Mouse (Mus musculus): Measurements from ENCODE around the gene Hoxd11. TPM values are rescaled to one million over a fixed set of nuclear protein-coding genes. Genes with fewer than 3 reads are reported as not detected.

Hoxd11 gene
- polyA plus RNA-seq, 1 experiment, result not detected

DNA sequence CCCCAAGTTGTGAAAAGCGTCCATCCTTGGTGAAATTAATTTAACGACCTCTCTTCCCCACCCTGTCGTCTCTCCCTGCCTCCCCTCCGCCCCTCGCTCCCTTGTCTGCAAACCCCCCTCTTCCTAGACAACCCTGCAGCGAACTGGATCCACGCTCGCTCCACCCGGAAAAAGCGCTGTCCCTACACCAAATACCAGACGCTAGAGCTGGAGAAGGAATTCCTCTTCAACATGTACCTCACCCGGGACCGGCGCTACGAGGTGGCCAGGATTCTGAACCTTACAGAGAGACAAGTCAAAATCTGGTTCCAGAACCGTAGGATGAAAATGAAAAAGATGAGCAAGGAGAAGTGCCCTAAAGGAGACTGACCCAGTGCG, 19.7 kb downstream of the Hoxd11 start:
- Histone ChIP-seq H3K27me3 (ENCODE audit: control insufficient read depth, insufficient read depth, low read length, poor library complexity, severe bottlenecking) (peaks cover 56% of the 10 kb centered on the region), H3K36me3 (ENCODE audit: control insufficient read depth, insufficient read depth, low read length, poor library complexity, severe bottlenecking) (no peaks in the 10 kb centered on the region), H3K9ac (ENCODE audit: low read depth, poor library complexity, severe bottlenecking) (no peak overlapping the region), H3K4me1 (ENCODE audit: control insufficient read depth, insufficient read depth, low read length) (no peaks in the 10 kb centered on the region), H3K27ac (ENCODE audit: insufficient read depth, low read length) (no peak overlapping the region), H3K4me3 (ENCODE audit: low read depth, low read length) (no peak overlapping the region), H3K9me3 (replicated peaks; ENCODE audit: control insufficient read depth, insufficient read depth, low read length, poor library complexity, severe bottlenecking) (no peaks in the 10 kb centered on the region)
- no peak for TF ChIP-seq POLR2A (IDR thresholded peaks at IDR 0.05; ENCODE audit: insufficient read depth, low read length)
- no peak for TF ChIP-seq CTCF (IDR thresholded peaks at IDR 0.05; ENCODE audit: low read depth, low read length)
- TF ChIP-seq EP300 (IDR thresholded peaks at IDR 0.05; ENCODE audit: insufficient read depth, low read depth, low read length), result no peak

DNA sequence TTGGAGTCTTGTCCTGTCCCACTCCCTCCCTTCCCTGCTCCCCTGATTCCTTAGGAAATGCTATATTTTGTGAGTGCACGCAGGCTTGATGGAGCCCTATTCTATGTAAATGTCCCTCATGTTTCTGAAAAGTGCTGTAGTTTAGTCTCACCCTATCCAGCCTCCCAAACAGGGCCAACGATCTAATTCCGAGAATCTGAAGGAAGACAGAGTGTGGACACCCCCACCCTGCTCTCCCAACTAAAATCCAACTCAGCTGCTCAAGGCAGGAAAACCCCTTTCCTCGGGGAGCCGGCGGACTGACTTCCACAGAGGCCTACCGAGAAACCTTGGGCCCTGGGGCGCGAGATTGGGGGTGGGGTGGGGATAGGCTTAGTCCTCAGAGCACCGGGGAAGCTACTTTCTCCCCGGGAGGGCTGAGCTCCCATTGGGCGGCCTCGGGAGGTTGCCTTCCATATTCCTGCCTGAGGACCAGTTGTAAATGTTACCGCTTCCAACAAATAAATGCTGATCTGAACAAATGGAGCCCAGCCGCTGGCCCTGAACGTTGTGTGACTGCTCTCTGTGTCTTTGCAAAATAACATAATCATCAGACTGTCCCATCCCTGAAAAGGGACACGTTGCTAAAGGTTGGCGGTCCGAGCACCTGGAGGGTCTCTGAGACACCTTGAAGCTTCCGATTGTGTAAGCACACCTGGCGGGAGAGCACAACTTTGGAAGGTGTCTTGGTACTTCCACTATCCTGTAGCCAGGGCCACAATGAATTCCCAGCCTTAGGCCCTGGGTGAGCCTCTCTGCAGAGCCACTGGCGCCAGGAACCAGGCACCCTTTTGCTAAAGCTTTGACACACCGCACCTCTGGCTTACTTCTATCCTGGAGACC, 20.5 kb downstream of the Hoxd11 start:
- no peaks in the 10 kb centered on the region for H3K36me3 ChIP-seq (ENCODE audit: control insufficient read depth, insufficient read depth, low read length, poor library complexity, severe bottlenecking)
- no peaks in the 10 kb centered on the region for H3K9me3 ChIP-seq (replicated peaks; ENCODE audit: control insufficient read depth, insufficient read depth, low read length, poor library complexity, severe bottlenecking)
- H3K9ac ChIP-seq (ENCODE audit: low read depth, poor library complexity, severe bottlenecking), result no peak overlapping the region
- no peak overlapping the region for H3K27ac ChIP-seq (ENCODE audit: insufficient read depth, low read length)
- no peaks in the 10 kb centered on the region for H3K4me1 ChIP-seq (ENCODE audit: control insufficient read depth, insufficient read depth, low read length)
- no peak overlapping the region for H3K4me3 ChIP-seq (ENCODE audit: low read depth, low read length)
- no peak for TF ChIP-seq POLR2A (IDR thresholded peaks at IDR 0.05; ENCODE audit: insufficient read depth, low read length)
- no peak for TF ChIP-seq EP300 (IDR thresholded peaks at IDR 0.05; ENCODE audit: insufficient read depth, low read depth, low read length)
- no peak for TF ChIP-seq CTCF (IDR thresholded peaks at IDR 0.05; ENCODE audit: low read depth, low read length)
- peaks cover 64% of the 10 kb centered on the region for H3K27me3 ChIP-seq (ENCODE audit: control insufficient read depth, insufficient read depth, low read length, poor library complexity, severe bottlenecking)

DNA sequence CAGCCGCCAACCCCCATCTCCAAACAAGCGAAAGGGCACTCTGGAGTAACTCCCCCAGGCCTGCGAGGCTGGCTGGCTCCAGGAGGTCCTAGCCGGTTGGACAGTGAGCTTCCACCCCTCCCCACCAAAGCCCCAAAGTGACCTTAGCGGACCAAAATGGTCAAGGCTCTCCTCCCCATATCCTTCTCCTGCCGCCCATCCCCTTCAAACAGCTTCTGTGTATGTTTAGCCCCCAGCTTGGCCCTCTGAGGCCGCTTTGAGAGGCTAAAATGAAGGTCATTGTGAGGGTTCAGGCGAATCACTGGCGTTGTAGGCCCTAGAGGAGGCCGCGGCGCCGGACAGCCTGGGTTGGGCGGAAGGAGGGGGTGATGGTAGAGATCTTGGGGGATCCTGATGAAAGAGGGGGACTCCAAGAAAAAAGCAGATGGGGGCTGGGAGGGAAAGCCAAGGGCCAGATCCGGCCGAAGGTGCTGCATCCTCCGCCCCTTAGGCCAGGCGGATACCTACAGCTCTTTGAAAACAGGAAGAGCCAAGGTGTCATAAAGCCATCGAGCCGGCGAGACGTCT, 21.3 kb downstream of the Hoxd11 start:
- no peak overlapping the region for H3K4me3 ChIP-seq (ENCODE audit: low read depth, low read length)
- peaks cover 64% of the 10 kb centered on the region for H3K27me3 ChIP-seq (ENCODE audit: control insufficient read depth, insufficient read depth, low read length, poor library complexity, severe bottlenecking)
- H3K36me3 ChIP-seq (ENCODE audit: control insufficient read depth, insufficient read depth, low read length, poor library complexity, severe bottlenecking), result no peaks in the 10 kb centered on the region
- no peak overlapping the region for H3K27ac ChIP-seq (ENCODE audit: insufficient read depth, low read length)
- H3K9ac ChIP-seq (ENCODE audit: low read depth, poor library complexity, severe bottlenecking), result no peak overlapping the region
- H3K9me3 ChIP-seq (replicated peaks; ENCODE audit: control insufficient read depth, insufficient read depth, low read length, poor library complexity, severe bottlenecking), result no peaks in the 10 kb centered on the region
- H3K4me1 ChIP-seq (ENCODE audit: control insufficient read depth, insufficient read depth, low read length), result no peaks in the 10 kb centered on the region
- TF ChIP-seq EP300 (IDR thresholded peaks at IDR 0.05; ENCODE audit: insufficient read depth, low read depth, low read length) (no peak), POLR2A (IDR thresholded peaks at IDR 0.05; ENCODE audit: insufficient read depth, low read length) (no peak), CTCF (IDR thresholded peaks at IDR 0.05; ENCODE audit: low read depth, low read length) (no peak)

DNA sequence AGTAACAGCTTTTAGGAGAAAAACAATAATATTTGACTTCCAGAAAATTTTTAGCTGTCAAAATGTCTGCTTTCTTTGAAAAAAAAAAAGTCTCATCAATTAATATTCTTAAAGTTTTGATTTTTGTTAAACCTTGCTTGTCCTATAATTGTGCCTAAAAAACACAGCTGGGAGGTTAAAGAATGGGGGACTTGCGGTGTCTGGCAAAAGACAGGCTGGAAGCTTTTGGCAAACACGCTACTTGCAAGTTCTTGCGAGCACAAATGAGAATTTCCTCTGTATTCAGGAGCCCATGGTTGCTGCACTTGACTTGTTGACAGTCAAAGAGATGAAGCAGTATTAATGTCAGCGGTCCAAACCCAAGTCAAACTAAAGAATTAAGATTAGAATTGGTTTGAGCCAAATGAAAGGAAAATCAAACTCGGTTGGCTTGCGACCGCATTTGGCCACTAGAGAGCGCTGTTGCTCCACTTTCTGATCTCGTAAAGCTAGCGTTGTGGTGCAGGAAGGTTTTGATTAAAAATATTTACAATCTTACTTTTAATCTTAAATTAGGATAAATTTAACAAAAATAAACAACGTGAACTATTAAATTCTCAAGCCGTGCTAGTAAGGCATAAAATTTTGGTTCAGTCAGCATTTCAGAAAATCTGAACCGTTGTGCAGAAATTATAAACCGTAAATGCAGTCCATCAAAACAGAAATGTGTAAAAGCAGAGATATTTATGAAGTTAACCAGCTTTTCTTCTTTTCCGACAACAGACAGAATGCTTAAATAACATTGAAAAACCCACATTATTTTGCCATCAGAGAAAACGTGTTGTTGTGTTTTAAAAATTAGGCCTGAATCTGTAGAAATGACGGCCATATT, 22.8 kb downstream of the Hoxd11 start:
- no peaks in the 10 kb centered on the region for H3K36me3 ChIP-seq (ENCODE audit: control insufficient read depth, insufficient read depth, low read length, poor library complexity, severe bottlenecking)
- no peak overlapping the region for H3K9ac ChIP-seq (ENCODE audit: low read depth, poor library complexity, severe bottlenecking)
- no peak overlapping the region for H3K4me3 ChIP-seq (ENCODE audit: low read depth, low read length)
- H3K27ac ChIP-seq (ENCODE audit: insufficient read depth, low read length), result no peak overlapping the region
- no peaks in the 10 kb centered on the region for H3K4me1 ChIP-seq (ENCODE audit: control insufficient read depth, insufficient read depth, low read length)
- TF ChIP-seq CTCF (IDR thresholded peaks at IDR 0.05; ENCODE audit: low read depth, low read length) (peak; percentile 80), POLR2A (IDR thresholded peaks at IDR 0.05; ENCODE audit: insufficient read depth, low read length) (no peak), EP300 (IDR thresholded peaks at IDR 0.05; ENCODE audit: insufficient read depth, low read depth, low read length) (no peak)
- H3K27me3 ChIP-seq (ENCODE audit: control insufficient read depth, insufficient read depth, low read length, poor library complexity, severe bottlenecking), result peaks cover 65% of the 10 kb centered on the region
- H3K9me3 ChIP-seq (replicated peaks; ENCODE audit: control insufficient read depth, insufficient read depth, low read length, poor library complexity, severe bottlenecking), result no peaks in the 10 kb centered on the region

DNA sequence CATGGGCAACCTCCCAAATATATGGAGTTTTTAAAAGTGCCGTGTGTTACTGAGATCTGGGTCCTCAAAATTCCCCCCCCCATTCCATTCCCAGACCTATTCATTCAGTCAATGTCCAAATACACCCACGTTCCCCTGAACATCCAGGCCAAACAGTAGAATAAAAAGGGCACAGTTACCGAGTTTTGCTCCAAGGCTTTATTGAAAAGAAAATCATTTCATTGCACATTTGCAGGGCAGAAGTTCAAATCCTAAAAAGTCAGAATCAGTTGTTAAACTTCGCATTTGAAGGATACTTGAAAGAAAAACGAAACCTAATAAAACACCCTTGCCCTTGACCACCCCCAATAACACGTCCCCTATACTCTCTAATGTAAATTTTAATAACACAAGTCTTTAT, 23.5 kb downstream of the Hoxd11 start:
- no peak for TF ChIP-seq CTCF (IDR thresholded peaks at IDR 0.05; ENCODE audit: low read depth, low read length)
- no peak overlapping the region for H3K9ac ChIP-seq (ENCODE audit: low read depth, poor library complexity, severe bottlenecking)
- no peak overlapping the region for H3K4me3 ChIP-seq (ENCODE audit: low read depth, low read length)
- H3K36me3 ChIP-seq (ENCODE audit: control insufficient read depth, insufficient read depth, low read length, poor library complexity, severe bottlenecking), result no peaks in the 10 kb centered on the region
- H3K27ac ChIP-seq (ENCODE audit: insufficient read depth, low read length), result no peak overlapping the region
- no peaks in the 10 kb centered on the region for H3K4me1 ChIP-seq (ENCODE audit: control insufficient read depth, insufficient read depth, low read length)
- H3K9me3 ChIP-seq (replicated peaks; ENCODE audit: control insufficient read depth, insufficient read depth, low read length, poor library complexity, severe bottlenecking), result no peaks in the 10 kb centered on the region
- peaks cover 63% of the 10 kb centered on the region for H3K27me3 ChIP-seq (ENCODE audit: control insufficient read depth, insufficient read depth, low read length, poor library complexity, severe bottlenecking)
